Mouse (Mus musculus) intestine, embryonic 14.5 days (tissue): ENCODE measurements around the gene Stoml2. TPM values are rescaled to one million over a fixed set of nuclear protein-coding genes. Genes with fewer than 3 reads are reported as not detected.
"Not testable (repeated sequence)": the region's sequence is repeated elsewhere in the genome, so short reads cannot be mapped to it uniquely, and the experiment has no call there.

Experiments used
- ATAC-seq: fragments of 200-750 bp; cut with Nextera tagmentation; replicated peaks from 2 replicates; pipeline ENCODE4 v1.8.0; 2017; ENCODE audit warnings: low read depth, moderate number of reproducible peaks, moderate TSS enrichment, moderate library complexity; ENCODE audit not compliant: low FRiP score, low TSS enrichment
- DNase-seq: peaks from one replicate; pipeline ENCODE4 v3.0.0-alpha.2; 2018; ENCODE audit warnings: low spot score
- H3K27ac ChIP-seq: fragments of 300-500 bp; sonication (generic); 2 replicates; pipeline ENCODE4 v1.5.1; 2014; ENCODE audit warnings: low read depth, mild to moderate bottlenecking, control low read depth
- H3K27me3 ChIP-seq: fragments of 300-500 bp; sonication (generic); replicated peaks from 2 replicates; pipeline ENCODE4 v1.6.1; 2014; ENCODE audit warnings: low read length, control low read depth; ENCODE audit not compliant: control insufficient read depth, insufficient read depth
- H3K36me3 ChIP-seq: fragments of 300-500 bp; sonication (generic); 2 replicates; pipeline ENCODE4 v1.6.1; 2014; ENCODE audit warnings: low read length, control low read depth; ENCODE audit not compliant: control insufficient read depth, insufficient read depth
- H3K4me1 ChIP-seq: fragments of 300-500 bp; sonication (generic); replicated peaks from 2 replicates; pipeline ENCODE4 v1.6.1; 2014; ENCODE audit warnings: low read length, control low read depth, mixed read lengths; ENCODE audit not compliant: control insufficient read depth, insufficient read depth
- H3K4me2 ChIP-seq: fragments of 300-500 bp; sonication (generic); 2 replicates; pipeline ENCODE4 v1.6.1; 2014; ENCODE audit warnings: low read length
- H3K4me3 ChIP-seq: fragments of 300-500 bp; sonication (generic); 2 replicates; pipeline ENCODE4 v1.5.1; 2014; ENCODE audit warnings: low read depth, low read length, control low read depth, mixed read lengths
- H3K9ac ChIP-seq: fragments of 300-500 bp; sonication (generic); 2 replicates; pipeline ENCODE4 v1.6.1; 2014; ENCODE audit warnings: mild to moderate bottlenecking, low read length
- H3K9me3 ChIP-seq: fragments of 300-500 bp; sonication (generic); 2 replicates; pipeline ENCODE4 v1.6.1; 2016; ENCODE audit warnings: low read length, control low read depth; ENCODE audit not compliant: control insufficient read depth
- WGBS: fragments of 180-500 bp; shearing (Covaris S2); extraction: QIAGEN DNeasy Blood & Tissue Kit; methylation state at CpG from one replicate; pipeline ENCODE4 v1.1.7; 2014; 5-methylcytosine and 5-hydroxymethylcytosine counted together
- polyA plus RNA-seq: library from polyadenylated mRNA; unstranded; fragments of >200 nt; fragmentation: Nextera tagmentation; extraction: Ambion mirVana; gene quantifications from 2 replicates; pipeline ENCODE4 v1.2.1, GENCODE M21; 2014

Stoml2 gene
- polyA plus RNA-seq, 1 experiment from 2014 or later, result 332 TPM

DNA sequence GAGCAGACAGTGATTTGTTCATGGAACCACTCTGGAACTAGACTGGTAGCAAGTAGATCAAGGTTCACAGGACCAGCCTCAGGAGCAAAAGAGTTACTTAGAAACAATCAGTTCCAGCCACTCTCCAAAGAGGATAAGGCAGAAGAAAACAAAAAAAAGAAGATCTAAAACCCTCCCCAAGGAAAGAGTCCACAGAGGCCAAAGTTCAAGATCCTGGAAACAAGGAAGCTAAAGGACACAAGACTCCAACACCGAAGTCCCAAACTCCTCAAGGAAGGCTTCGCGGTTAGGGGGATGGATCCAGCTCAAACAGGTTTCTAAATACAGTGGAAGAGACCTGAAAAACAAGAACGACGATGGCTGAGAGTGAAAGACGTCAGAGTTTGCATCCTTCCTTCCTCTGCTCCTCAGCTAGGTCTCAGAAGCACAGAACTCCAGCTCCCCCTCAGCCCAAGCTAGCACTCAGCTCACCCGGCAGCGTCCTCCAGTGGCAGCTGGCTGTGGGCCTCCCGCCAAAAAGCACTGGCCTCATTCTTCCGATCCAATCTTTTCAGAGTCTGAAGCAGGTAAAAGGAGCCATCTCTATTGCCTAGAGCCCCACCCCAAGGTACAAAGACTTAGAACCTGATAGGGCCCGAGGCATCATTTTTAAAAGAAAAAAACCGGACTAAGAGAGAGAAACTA is 28.6 kb downstream of the Stoml2 start:
- H3K4me2 ChIP-seq, result no peak overlapping the region
- H3K4me3 ChIP-seq, result no peak overlapping the region
- H3K9ac ChIP-seq, result no peak overlapping the region
- 75% methylated on average over 12 of the region's 12 CpGs for WGBS
- no peak overlapping the region for H3K27ac ChIP-seq
- H3K36me3 ChIP-seq, result 0 out of 2 replicates have a peak, but pooled peaks cover 8% of the 10 kb centered on the region
- H3K27me3 ChIP-seq, result no peaks in the 10 kb centered on the region
- DNase-seq (no peak), ATAC-seq (no peak)
- H3K4me1 ChIP-seq, result peaks cover 12% of the 10 kb centered on the region
- no peaks in the 10 kb centered on the region for H3K9me3 ChIP-seq

GRCm38 (mm10) chr4:43001272-43001671 is 30.2 kb downstream of the Stoml2 start:
- no peak overlapping the region for H3K4me2 ChIP-seq
- H3K4me1 ChIP-seq, result peaks cover 17% of the 10 kb centered on the region
- no peaks in the 10 kb centered on the region for H3K9me3 ChIP-seq
- H3K36me3 ChIP-seq, result peaks cover 2% of the 10 kb centered on the region; the same call in 1 of the 2 replicates
- WGBS, result 80% methylated on average over 2 of the region's 2 CpGs
- H3K4me3 ChIP-seq, result no peak overlapping the region
- ATAC-seq (no peak), DNase-seq (no peak)
- H3K27me3 ChIP-seq, result no peaks in the 10 kb centered on the region
- H3K27ac ChIP-seq, result peak overlapping the region; percentile 85; the same call in 1 of the 2 replicates
- H3K9ac ChIP-seq, result no peak overlapping the region

- H3K9ac ChIP-seq, result peak within 1 kb of the TSS; percentile 94
- H3K27ac ChIP-seq, result peak within 1 kb of the TSS; percentile 99
- WGBS, result under 1% methylated on average over 46 of the region's 56 CpGs
- ATAC-seq (peak; percentile 97), DNase-seq (peak; percentile 97)
- peaks cover 17% of the 10 kb centered on the region for H3K4me1 ChIP-seq
- not testable (repeated sequence) for H3K27me3 ChIP-seq, H3K9me3 ChIP-seq
- H3K4me2 ChIP-seq, result peak within 1 kb of the TSS; percentile 96
- H3K36me3 ChIP-seq, result peaks cover 11% of the 10 kb centered on the region
- peak within 1 kb of the TSS; percentile 97 for H3K4me3 ChIP-seq
These were observed 31.1 kb downstream of the Stoml2 start, which contains the start of gene Vcp for GRCm38 (mm10) chr4:43000141-43000986. Gene Vcp, minus strand, starts transcription at chr4:43000507.

DNA sequence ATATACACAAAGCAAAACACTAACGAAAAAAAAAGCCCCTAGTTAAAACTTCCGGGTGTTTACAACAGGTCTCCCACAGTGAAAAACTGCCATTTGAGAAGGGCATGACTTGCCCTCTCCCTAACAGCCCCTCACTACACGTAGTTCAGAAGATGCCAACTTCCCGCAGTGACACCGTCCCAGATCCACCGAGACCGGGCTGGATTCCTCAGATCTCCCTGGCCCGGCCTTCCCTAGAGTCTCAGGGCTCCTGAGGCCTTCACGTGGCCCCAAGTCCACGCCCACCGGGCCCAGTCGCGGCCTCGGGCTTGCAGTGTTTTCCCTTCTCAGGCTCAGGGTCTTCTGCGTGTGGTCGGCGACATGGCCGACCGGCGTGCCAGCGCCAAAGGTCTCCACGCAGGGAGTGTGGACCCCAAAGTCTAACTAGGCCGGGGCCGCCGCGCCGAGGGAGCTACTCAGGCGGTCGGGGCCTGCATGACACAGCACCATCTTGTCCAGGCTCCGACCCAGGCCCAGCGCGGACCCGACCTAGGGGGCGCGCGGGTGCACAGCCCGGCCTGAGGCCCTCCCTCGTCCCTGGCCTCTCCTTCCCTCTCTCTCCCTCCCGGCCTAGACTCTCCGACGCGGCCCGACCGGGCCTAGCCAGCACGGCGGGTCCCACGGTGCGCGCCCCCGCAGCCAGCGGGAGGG is 31.9 kb downstream of the Stoml2 start:
- H3K4me1 ChIP-seq, result peaks cover 17% of the 10 kb centered on the region
- peak overlapping the region; percentile 94 for H3K9ac ChIP-seq
- peak; percentile 91 for DNase-seq
- H3K4me2 ChIP-seq, result peak overlapping the region; percentile 96
- H3K27me3 ChIP-seq, result no peaks in the 10 kb centered on the region
- H3K27ac ChIP-seq, result peak overlapping the region; percentile 99
- under 1% methylated on average over 51 of the region's 51 CpGs for WGBS
- no peaks in the 10 kb centered on the region for H3K9me3 ChIP-seq
- H3K36me3 ChIP-seq, result peaks cover 19% of the 10 kb centered on the region
- ATAC-seq, result peak; percentile 85
- H3K4me3 ChIP-seq, result peak overlapping the region; percentile 97

- no peak for ATAC-seq
- Histone ChIP-seq H3K9ac (no peak overlapping the region), H3K27me3 (no peaks in the 10 kb centered on the region), H3K4me2 (peak overlapping the region; percentile 96), H3K4me3 (peak overlapping the region; percentile 97; the same call in 1 of the 2 replicates), H3K4me1 (peaks cover 17% of the 10 kb centered on the region), H3K9me3 (no peaks in the 10 kb centered on the region), H3K27ac (no peak overlapping the region), H3K36me3 (peaks cover 35% of the 10 kb centered on the region)
- no peak for DNase-seq
- WGBS, result 47% methylated on average over 2 of the region's 2 CpGs
These were observed 33.5 kb downstream of the Stoml2 start for GRCm38 (mm10) chr4:42998022-42998421.

DNA sequence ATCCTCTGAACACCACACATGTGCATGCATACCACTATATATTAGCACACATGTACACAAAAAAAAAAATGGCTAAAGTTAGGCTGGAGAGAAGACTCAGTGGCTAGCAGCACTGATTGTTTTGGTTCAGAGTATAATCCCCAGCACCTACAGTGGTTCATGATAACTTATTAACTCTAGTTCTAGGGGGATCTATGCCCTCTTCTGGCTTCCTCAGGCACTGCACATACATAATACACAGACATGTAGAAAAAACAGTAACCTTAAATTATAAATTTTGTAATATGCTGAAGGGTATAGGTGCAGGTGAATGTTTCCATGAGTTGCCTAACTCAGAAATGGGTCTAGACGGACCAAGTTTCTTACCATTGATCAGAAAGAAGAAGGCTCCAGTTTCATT is 43.2 kb downstream of the Stoml2 start:
- Histone ChIP-seq H3K9ac (no peak overlapping the region), H3K4me3 (no peak overlapping the region), H3K27me3 (no peaks in the 10 kb centered on the region), H3K9me3 (no peaks in the 10 kb centered on the region), H3K27ac (no peak overlapping the region), H3K4me1 (no peaks in the 10 kb centered on the region), H3K36me3 (peaks cover 100% of the 10 kb centered on the region), H3K4me2 (no peak overlapping the region)
- 86% methylated on average over 1 of the region's 1 CpGs for WGBS
- no peak for DNase-seq
- no peak for ATAC-seq

DNA sequence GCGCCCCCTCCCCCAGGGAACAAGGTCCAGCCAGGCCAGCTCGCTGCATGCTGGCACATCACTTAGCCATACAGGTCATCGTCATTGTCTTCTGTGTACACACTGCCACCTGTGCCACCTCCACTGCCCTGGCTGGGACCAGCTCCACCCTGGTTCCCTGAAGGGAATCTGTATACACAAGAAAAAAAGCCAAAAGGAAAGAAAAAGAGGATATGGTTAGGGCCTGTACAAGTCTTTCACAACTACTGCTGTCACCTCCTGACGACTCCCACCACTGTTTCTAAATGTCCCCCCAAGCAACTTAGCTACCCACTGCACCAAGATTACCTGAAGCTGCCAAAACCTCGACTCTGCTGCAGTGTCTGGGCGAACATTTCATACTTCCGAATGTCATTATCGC is 51.0 kb downstream of the Stoml2 start:
- H3K27ac ChIP-seq, ATAC-seq, DNase-seq, H3K9ac ChIP-seq, H3K4me3 ChIP-seq, H3K9me3 ChIP-seq, H3K4me1 ChIP-seq, H3K27me3 ChIP-seq, H3K4me2 ChIP-seq: not testable (repeated sequence)
- WGBS, result 94% methylated on average over 7 of the region's 8 CpGs
- H3K36me3 ChIP-seq, result peaks cover 69% of the 10 kb centered on the region

GRCm38 (mm10) chr4:42978062-42978461 is 53.4 kb downstream of the Stoml2 start:
- H3K9ac ChIP-seq, result no peak overlapping the region
- H3K27me3 ChIP-seq, result no peaks in the 10 kb centered on the region
- 86% methylated on average over 4 of the region's 4 CpGs for WGBS
- no peak for ATAC-seq
- no peak overlapping the region for H3K27ac ChIP-seq
- H3K4me3 ChIP-seq, result no peak overlapping the region
- DNase-seq, result no peak
- no peaks in the 10 kb centered on the region for H3K9me3 ChIP-seq
- H3K4me1 ChIP-seq, result no peaks in the 10 kb centered on the region
- peaks cover 45% of the 10 kb centered on the region for H3K36me3 ChIP-seq
- no peak overlapping the region for H3K4me2 ChIP-seq
